Mouse (Mus musculus) ES-E14 (cell line): Measurements from ENCODE around the gene Ltbp1. TPM values are rescaled to one million over a fixed set of nuclear protein-coding genes. Genes with fewer than 3 reads are reported as not detected.

Experiments used
- DNase-seq: peaks from one replicate; pipeline ENCODE4 v3.0.0-alpha.2; 2013; ENCODE audit warnings: low read depth, low spot score
- H3K27ac ChIP-seq: 2 replicates; pipeline ENCODE4 v1.5.1; 2012; ENCODE audit warnings: low read depth, mild to moderate bottlenecking, low read length, moderate library complexity, mixed read lengths; ENCODE audit not compliant: poor library complexity, insufficient read depth, severe bottlenecking
- H3K36me3 ChIP-seq: 2 replicates; pipeline ENCODE4 v1.6.1; 2012; ENCODE audit warnings: mild to moderate bottlenecking, low read length, moderate library complexity, mixed read lengths; ENCODE audit not compliant: control insufficient read depth, poor library complexity, insufficient read depth, severe bottlenecking
- H3K4me1 ChIP-seq, 2 experiments: fragments of 150-350 bp in 1 of 2; sonication (generic) in 1 of 2; 2 replicates each; pipeline ENCODE4 v1.6.1; 2012; ENCODE audit warnings: low read length in 2 of 2, mild to moderate bottlenecking in 1 of 2, mixed read lengths in 1 of 2; ENCODE audit not compliant: control insufficient read depth in 2 of 2, insufficient read depth in 2 of 2, poor library complexity in 1 of 2
- H3K4me3 ChIP-seq, 2 experiments: fragments of 150-350 bp in 1 of 2; sonication (generic) in 1 of 2; 2 replicates each; pipeline ENCODE4 v1.5.1; 2012; ENCODE audit warnings: low read length in 2 of 2, low read depth in 1 of 2, mild to moderate bottlenecking in 1 of 2, mixed read lengths in 1 of 2; ENCODE audit not compliant: insufficient read depth in 1 of 2, poor library complexity in 1 of 2, severe bottlenecking in 1 of 2
- H3K9ac ChIP-seq: 2 replicates; pipeline ENCODE4 v1.6.1; 2012; ENCODE audit warnings: low read depth, mild to moderate bottlenecking, low read length, mixed read lengths; ENCODE audit not compliant: poor library complexity, insufficient read depth, severe bottlenecking
- H3K9me3 ChIP-seq: fragments of 150-350 bp; sonication (generic); 2 replicates; pipeline ENCODE4 v1.6.1; 2012; ENCODE audit warnings: low read depth, mild to moderate bottlenecking, low read length; ENCODE audit not compliant: control insufficient read depth, insufficient read depth
- CHD2 ChIP-seq: IDR thresholded peaks from 2 replicates; pipeline ENCODE4 v1.6.1; 2014; ENCODE audit warnings: mild to moderate bottlenecking, low read depth, low read length, inconsistent platforms
- HCFC1 ChIP-seq: IDR thresholded peaks from 2 replicates; pipeline ENCODE4 v1.6.1; 2012; ENCODE audit warnings: low read length, inconsistent platforms, borderline replicate concordance; ENCODE audit not compliant: insufficient read depth
- MAFK ChIP-seq: IDR thresholded peaks from 2 replicates; pipeline ENCODE4 v1.6.1; 2014; ENCODE audit warnings: mild to moderate bottlenecking, low read depth, low read length, inconsistent platforms; ENCODE audit not compliant: insufficient read depth
- ZC3H11A ChIP-seq: IDR thresholded peaks from 2 replicates; pipeline ENCODE4 v1.6.1; 2012; ENCODE audit warnings: low read depth, mild to moderate bottlenecking, inconsistent platforms, low read length, borderline replicate concordance
- ZNF384 ChIP-seq: IDR thresholded peaks from 2 replicates; pipeline ENCODE4 v1.6.1; 2012; ENCODE audit warnings: low read depth, low read length, inconsistent platforms
- in situ Hi-C, 2 experiments: fragments of 600-800 bp; cut with MboI; formaldehyde crosslinking; loops; one replicate each; pipeline ENCODE4 v1.15.1; 2025; ENCODE audit warnings: low sequenced_read_pairs in 2 of 2, inconsistent platforms in 1 of 2; ENCODE audit not compliant: unreplicated experiment in 2 of 2
- total RNA-seq: library from RNA; depleted of rRNA; stranded (reverse); fragments of 300-350 nt; gene quantifications from 2 replicates; pipeline ENCODE4 v1.2.3, GENCODE M21; 2012

The Ltbp1 gene
- total RNA-seq, 1 experiment, result 25.2 TPM

GRCm38 (mm10) chr17:75172685-75173205, 167.4 kb downstream of the Ltbp1 start:
- Histone ChIP-seq H3K4me3 (no peak overlapping the region), H3K4me1 (peaks cover 0 to 3% of the 10 kb centered on the region in 2 experiments; a peak in 1 of 4 replicates), H3K27ac (no peak overlapping the region), H3K9me3 (no peaks in the 10 kb centered on the region), H3K36me3 (no peaks in the 10 kb centered on the region), H3K9ac (no peak overlapping the region)
- TF ChIP-seq MAFK (no peak), ZNF384 (no peak), CHD2 (no peak)
- in situ Hi-C loops, result no loop called here
- DNase-seq, result peak; percentile 9

- TF ChIP-seq ZNF384 (no peak), ZC3H11A (no peak), MAFK (no peak), CHD2 (no peak), HCFC1 (no peak)
- Histone ChIP-seq H3K27ac (no peak overlapping the region), H3K36me3 (no peaks in the 10 kb centered on the region), H3K9me3 (no peaks in the 10 kb centered on the region), H3K9ac (no peak overlapping the region), H3K4me1 (peaks cover 0 to 3% of the 10 kb centered on the region in 2 experiments; a peak in 1 of 4 replicates), H3K4me3 (no peak overlapping the region)
- DNase-seq, result no peak
- in situ Hi-C loops, result no loop called here
These were observed 169.1 kb downstream of the Ltbp1 start for GRCm38 (mm10) chr17:75174501-75174900.

GRCm38 (mm10) chr17:75177920-75178867, 172.8 kb downstream of the Ltbp1 start:
- Histone ChIP-seq H3K27ac (no peak overlapping the region), H3K36me3 (no peaks in the 10 kb centered on the region), H3K4me3 (no peak overlapping the region), H3K9ac (no peak overlapping the region), H3K9me3 (no peaks in the 10 kb centered on the region), H3K4me1 (no peaks in the 10 kb centered on the region; a peak in 1 of 4 replicates)
- TF ChIP-seq CHD2 (no peak), HCFC1 (no peak), ZC3H11A (no peak), ZNF384 (no peak), MAFK (no peak)
- DNase-seq, result no peak
- in situ Hi-C loops, result no loop called here

- Histone ChIP-seq H3K4me1 (no peaks in the 10 kb centered on the region; a peak in 1 of 4 replicates), H3K9ac (no peak overlapping the region), H3K36me3 (no peaks in the 10 kb centered on the region), H3K27ac (no peak overlapping the region), H3K9me3 (no peaks in the 10 kb centered on the region), H3K4me3 (no peak overlapping the region)
- no peak for DNase-seq
- in situ Hi-C loops, result no loop called here
- TF ChIP-seq MAFK (no peak), CHD2 (no peak), ZC3H11A (no peak), HCFC1 (no peak)
These were observed 173.6 kb downstream of the Ltbp1 start for GRCm38 (mm10) chr17:75179001-75179400.
